Mouse (Mus musculus) kidney, adult 2 months (tissue): ENCODE measurements around the gene Klhl23.

Experiments
- CTCF ChIP-seq: fragments of 200-500 bp; conservative IDR thresholded peaks from 2 replicates; pipeline ENCODE4 v1.5.1; 2011; ENCODE audit warnings: low read depth, mild to moderate bottlenecking, control low read depth, low read length, moderate library complexity, mixed read lengths; ENCODE audit not compliant: insufficient read depth, insufficient read length
- POLR2A ChIP-seq: fragments of 200-500 bp; IDR thresholded peaks from one replicate; pipeline ENCODE4 v1.6.1; 2011; ENCODE audit warnings: low read depth, low read length, control low read depth

DNA sequence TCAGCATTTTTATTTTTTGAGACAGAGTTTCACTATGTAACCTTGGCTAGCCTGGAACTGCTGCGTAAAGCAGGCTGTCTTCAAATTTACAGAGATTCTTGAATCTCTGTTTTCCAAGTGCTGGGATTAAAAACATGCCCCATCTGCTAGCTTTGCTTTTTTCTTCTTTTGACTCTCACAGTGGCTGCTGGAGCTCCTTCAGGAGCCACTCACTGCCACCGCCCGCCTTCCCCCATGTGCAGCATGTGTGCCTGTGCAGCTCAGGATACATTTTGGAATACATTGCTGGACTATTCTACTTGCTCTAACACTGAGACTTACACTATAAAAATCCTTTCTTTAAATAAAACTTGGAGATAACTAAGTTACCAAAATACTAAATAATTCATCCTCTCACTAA, 48.4 kb upstream of the Klhl23 start:
- TF ChIP-seq POLR2A (no peak), CTCF (no peak)
